Mouse (Mus musculus) embryonic stem cell, embryonic (primary cell): ENCODE measurements at regions not wholly inside any gene's neighbourhood (a gene's known extent, or its start where the extent isn't known, plus 50 kb on each side); places are given as distances from the start of the nearest gene placed in this dataset.

ENCODE experiments used
- CTCF ChIA-PET, 4 experiments: fragments of 300-600 bp in 2 of 4; fragments of 350-600 bp in 2 of 4; sonication (Branson Sonifier 250); formaldehyde crosslinking; loops; one replicate each; lab custom pipeline; 2022; ENCODE audit warnings: inconsistent platforms in 2 of 4; lab: Charles Lee
- POLR2A ChIA-PET, 4 experiments: fragments of 300-600 bp in 2 of 4; fragments of 350-600 bp in 2 of 4; sonication (Branson Sonifier 250); formaldehyde crosslinking; loops; one replicate each; lab custom pipeline; 2022; ENCODE audit warnings: antibody characterized with exemption in 4 of 4, inconsistent platforms in 1 of 4; lab: Charles Lee

- ChIA-PET CTCF (no interaction called here), POLR2A (no interaction called here)
Measured at GRCm38 (mm10) chr7:124455659-124456058, 473.0 kb downstream of the Hs3st4 start.

GRCm38 (mm10) chr7:124487326-124487725 is 504.7 kb downstream of the Hs3st4 start:
- POLR2A ChIA-PET: no interaction called here
- CTCF ChIA-PET: no interaction called here

GRCm38 (mm10) chr7:124491109-124491793 is 508.6 kb downstream of the Hs3st4 start:
- ChIA-PET CTCF (no interaction called here), POLR2A (no interaction called here)

GRCm38 (mm10) chr7:124491851-124492390 is 509.3 kb downstream of the Hs3st4 start:
- POLR2A ChIA-PET: no interaction called here
- CTCF ChIA-PET: no interaction called here

- CTCF ChIA-PET: no interaction called here
- POLR2A ChIA-PET: no interaction called here
Measured at GRCm38 (mm10) chr7:124500636-124501035, 518.0 kb downstream of the Hs3st4 start.

GRCm38 (mm10) chr7:124502760-124503159 is 520.1 kb downstream of the Hs3st4 start:
- ChIA-PET CTCF (no interaction called here), POLR2A (no interaction called here)

- ChIA-PET POLR2A (interaction anchor here in 1 of 4 experiments (0.6 kb wide), 1 partner anchor 113 kb away, joined by 6 read pairs; no protein-coding TSS in a partner anchor), CTCF (no interaction called here)
Measured at GRCm38 (mm10) chr7:124549038-124549437, 566.4 kb downstream of the Hs3st4 start.

- POLR2A ChIA-PET: no interaction called here
- CTCF ChIA-PET: interaction anchor here in 1 of 4 experiments (0.7 kb wide), 1 partner anchor 350 kb away, joined by 4 read pairs; no protein-coding TSS in a partner anchor
Measured at GRCm38 (mm10) chr7:124557213-124557612, 574.5 kb downstream of the Hs3st4 start.

- CTCF ChIA-PET: interaction anchor here in 1 of 4 experiments (1.0 kb wide), 1 partner anchor 149 kb away, joined by 3 read pairs; no protein-coding TSS in a partner anchor
- POLR2A ChIA-PET: no interaction called here
Measured at GRCm38 (mm10) chr7:124570804-124571203, 588.1 kb downstream of the Hs3st4 start.

GRCm38 (mm10) chr7:124573666-124574065 is 591.0 kb downstream of the Hs3st4 start:
- POLR2A ChIA-PET: no interaction called here
- CTCF ChIA-PET: no interaction called here

- ChIA-PET CTCF (no interaction called here), POLR2A (no interaction called here)
Measured at GRCm38 (mm10) chr7:124581342-124581741, 598.7 kb downstream of the Hs3st4 start.

GRCm38 (mm10) chr7:124585296-124585695 is 602.6 kb downstream of the Hs3st4 start:
- POLR2A ChIA-PET: no interaction called here
- CTCF ChIA-PET: interaction anchor here in 1 of 4 experiments (0.7 kb wide), 1 partner anchor 194 kb away, joined by 3 read pairs; no protein-coding TSS in a partner anchor

GRCm38 (mm10) chr7:124591369-124591768 is 608.7 kb downstream of the Hs3st4 start:
- POLR2A ChIA-PET: no interaction called here
- CTCF ChIA-PET: no interaction called here

GRCm38 (mm10) chr7:124593462-124593861 is 610.8 kb downstream of the Hs3st4 start:
- ChIA-PET POLR2A (no interaction called here), CTCF (no interaction called here)

GRCm38 (mm10) chr7:124600767-124601166 is 618.1 kb downstream of the Hs3st4 start:
- POLR2A ChIA-PET: no interaction called here

GRCm38 (mm10) chr7:124604581-124604980 is 621.9 kb downstream of the Hs3st4 start:
- POLR2A ChIA-PET: no interaction called here
- CTCF ChIA-PET: no interaction called here

More at GRCm38 (mm10) chr7:124600767-124601166, 618.1 kb downstream of the Hs3st4 start:
- CTCF ChIA-PET: no interaction called here

GRCm38 (mm10) chr7:124605978-124606377 is 623.3 kb downstream of the Hs3st4 start:
- ChIA-PET CTCF (no interaction called here), POLR2A (interaction anchor here in 2 of 4 experiments (0.6 to 1.1 kb wide), 2 partner anchors 54 to 1285 kb away, joined by 4 to 6 read pairs; no protein-coding TSS in a partner anchor)

GRCm38 (mm10) chr7:124607061-124607460 is 624.4 kb downstream of the Hs3st4 start:
- POLR2A ChIA-PET: interaction anchor here in 1 of 4 experiments (1.1 kb wide), 1 partner anchor 1284 kb away, joined by 4 read pairs; no protein-coding TSS in a partner anchor
- CTCF ChIA-PET: no interaction called here

- POLR2A ChIA-PET: no interaction called here
- CTCF ChIA-PET: no interaction called here
Measured at GRCm38 (mm10) chr7:124610437-124610836, 627.8 kb downstream of the Hs3st4 start.

GRCm38 (mm10) chr7:124647131-124647530 is 664.5 kb downstream of the Hs3st4 start:
- CTCF ChIA-PET: no interaction called here
- POLR2A ChIA-PET: interaction anchor here in 1 of 4 experiments (0.6 kb wide), 1 partner anchor 930 kb away, joined by 3 read pairs; no protein-coding TSS in a partner anchor
